Mouse (Mus musculus) forebrain, embryonic 12.5 days (tissue): Measurements from ENCODE around the gene Gria2. TPM values are rescaled to one million over a fixed set of nuclear protein-coding genes. Genes with fewer than 3 reads are reported as not detected.

Experiments used
- ATAC-seq: fragments of 200-750 bp; cut with Nextera tagmentation; 2 replicates; pipeline ENCODE4 v1.8.0; 2017; ENCODE audit warnings: moderate TSS enrichment; ENCODE audit not compliant: low FRiP score
- H3K27ac ChIP-seq: fragments of 300-500 bp; sonication (generic); 2 replicates; pipeline ENCODE4 v1.5.1; 2016; ENCODE audit warnings: mild to moderate bottlenecking
- H3K27me3 ChIP-seq: fragments of 300-500 bp; sonication (generic); 2 replicates; pipeline ENCODE4 v1.6.1; 2016; ENCODE audit warnings: mild to moderate bottlenecking
- H3K36me3 ChIP-seq: fragments of 300-500 bp; sonication (generic); replicated peaks from 2 replicates; pipeline ENCODE4 v1.6.1; 2016; ENCODE audit warnings: mild to moderate bottlenecking
- H3K4me1 ChIP-seq: fragments of 300-500 bp; sonication (generic); 2 replicates; pipeline ENCODE4 v1.6.1; 2016
- H3K4me2 ChIP-seq: fragments of 300-500 bp; sonication (generic); 2 replicates; pipeline ENCODE4 v1.6.1; 2016; ENCODE audit warnings: mild to moderate bottlenecking, moderate library complexity
- H3K4me3 ChIP-seq: fragments of 300-500 bp; sonication (generic); replicated peaks from 2 replicates; pipeline ENCODE4 v1.5.1; 2016; ENCODE audit warnings: mild to moderate bottlenecking
- H3K9ac ChIP-seq: fragments of 300-500 bp; sonication (generic); 2 replicates; pipeline ENCODE4 v1.6.1; 2016; ENCODE audit warnings: mild to moderate bottlenecking
- H3K9me3 ChIP-seq: fragments of 300-500 bp; sonication (generic); 2 replicates; pipeline ENCODE4 v1.6.1; 2016
- WGBS: fragments of 180-500 bp; shearing (Covaris S2); methylation state at CpG from one replicate; pipeline ENCODE4 v1.1.7; 2016; 5-methylcytosine and 5-hydroxymethylcytosine counted together
- polyA plus RNA-seq: library from polyadenylated mRNA; unstranded; fragments of >200 nt; fragmentation: Nextera tagmentation; extraction: Ambion mirVana; gene quantifications from 2 replicates; pipeline ENCODE4 v1.2.1, GENCODE M21; 2016

Gria2 gene
- polyA plus RNA-seq, 1 experiment from 2014 or later, result 46.8 TPM

- Histone ChIP-seq H3K9me3 (no peaks in the 10 kb centered on the region), H3K4me2 (no peak overlapping the region), H3K4me1 (no peaks in the 10 kb centered on the region), H3K27me3 (no peaks in the 10 kb centered on the region), H3K36me3 (no peaks in the 10 kb centered on the region), H3K4me3 (no peak overlapping the region), H3K27ac (no peak overlapping the region), H3K9ac (no peak overlapping the region)
- 94% methylated on average over 4 of the region's 4 CpGs for WGBS
- no peak for ATAC-seq
Measured at GRCm38 (mm10) chr3:80773232-80773631, 29.4 kb downstream of the Gria2 start.

GRCm38 (mm10) chr3:80769506-80770235 lies 33.0 kb downstream of the Gria2 start:
- H3K27ac ChIP-seq, result no peak overlapping the region
- H3K9ac ChIP-seq, result no peak overlapping the region
- 88% methylated on average over 5 of the region's 5 CpGs for WGBS
- H3K4me1 ChIP-seq, result no peaks in the 10 kb centered on the region
- H3K9me3 ChIP-seq, result no peaks in the 10 kb centered on the region
- no peak overlapping the region for H3K4me2 ChIP-seq
- no peaks in the 10 kb centered on the region for H3K27me3 ChIP-seq
- H3K36me3 ChIP-seq, result no peaks in the 10 kb centered on the region
- no peak for ATAC-seq
- H3K4me3 ChIP-seq, result no peak overlapping the region

GRCm38 (mm10) chr3:80758955-80759354 lies 43.7 kb downstream of the Gria2 start:
- Histone ChIP-seq H3K9me3 (no peaks in the 10 kb centered on the region), H3K36me3 (no peaks in the 10 kb centered on the region), H3K4me3 (no peak overlapping the region), H3K9ac (no peak overlapping the region), H3K27ac (no peak overlapping the region), H3K4me2 (no peak overlapping the region), H3K4me1 (no peaks in the 10 kb centered on the region), H3K27me3 (no peaks in the 10 kb centered on the region)
- ATAC-seq, result no peak
- 85% methylated on average over 4 of the region's 4 CpGs for WGBS

GRCm38 (mm10) chr3:80758363-80758762 lies 44.3 kb downstream of the Gria2 start:
- H3K27ac ChIP-seq, result no peak overlapping the region
- H3K9ac ChIP-seq, result no peak overlapping the region
- H3K9me3 ChIP-seq, result no peaks in the 10 kb centered on the region
- H3K4me2 ChIP-seq, result no peak overlapping the region
- no peaks in the 10 kb centered on the region for H3K4me1 ChIP-seq
- 90% methylated on average over 2 of the region's 2 CpGs for WGBS
- no peaks in the 10 kb centered on the region for H3K36me3 ChIP-seq
- no peak overlapping the region for H3K4me3 ChIP-seq
- no peak for ATAC-seq
- no peaks in the 10 kb centered on the region for H3K27me3 ChIP-seq

- no peaks in the 10 kb centered on the region for H3K9me3 ChIP-seq
- H3K4me3 ChIP-seq, result no peak overlapping the region
- no peaks in the 10 kb centered on the region for H3K4me1 ChIP-seq
- no peak overlapping the region for H3K4me2 ChIP-seq
- H3K27ac ChIP-seq, result no peak overlapping the region
- H3K9ac ChIP-seq, result no peak overlapping the region
- no peaks in the 10 kb centered on the region for H3K36me3 ChIP-seq
- no peaks in the 10 kb centered on the region for H3K27me3 ChIP-seq
- ATAC-seq, result no peak
Measured at GRCm38 (mm10) chr3:80750786-80751185, 51.8 kb downstream of the Gria2 start.

- Histone ChIP-seq H3K4me1 (no peaks in the 10 kb centered on the region), H3K27me3 (no peaks in the 10 kb centered on the region), H3K36me3 (no peaks in the 10 kb centered on the region), H3K4me3 (no peak overlapping the region), H3K9me3 (no peaks in the 10 kb centered on the region), H3K4me2 (no peak overlapping the region), H3K27ac (no peak overlapping the region), H3K9ac (no peak overlapping the region)
- WGBS, result 57% methylated on average over 3 of the region's 3 CpGs
- ATAC-seq, result no peak
Measured at GRCm38 (mm10) chr3:80725205-80725604, 77.4 kb downstream of the Gria2 start.

GRCm38 (mm10) chr3:80713123-80713522 lies 89.5 kb downstream of the Gria2 start:
- Histone ChIP-seq H3K4me3 (no peak overlapping the region), H3K4me1 (0 out of 2 replicates have a peak, but pooled peaks cover 3% of the 10 kb centered on the region), H3K9ac (no peak overlapping the region), H3K4me2 (no peak overlapping the region), H3K27me3 (no peaks in the 10 kb centered on the region), H3K36me3 (peaks cover 7% of the 10 kb centered on the region), H3K27ac (no peak overlapping the region), H3K9me3 (no peaks in the 10 kb centered on the region)
- 38% methylated on average over 3 of the region's 3 CpGs for WGBS
- no peak for ATAC-seq

GRCm38 (mm10) chr3:80708992-80709391 lies 93.6 kb downstream of the Gria2 start:
- no peaks in the 10 kb centered on the region for H3K9me3 ChIP-seq
- H3K4me3 ChIP-seq, result no peak overlapping the region
- 0 out of 2 replicates have a peak, but pooled peaks cover 3% of the 10 kb centered on the region for H3K4me1 ChIP-seq
- no peak overlapping the region for H3K27ac ChIP-seq
- no peak overlapping the region for H3K4me2 ChIP-seq
- H3K36me3 ChIP-seq, result peaks cover 19% of the 10 kb centered on the region
- H3K27me3 ChIP-seq, result no peaks in the 10 kb centered on the region
- H3K9ac ChIP-seq, result no peak overlapping the region
- no peak for ATAC-seq

GRCm38 (mm10) chr3:80702173-80702572 lies 100.5 kb downstream of the Gria2 start:
- no peak overlapping the region for H3K9ac ChIP-seq
- H3K4me1 ChIP-seq, result no peaks in the 10 kb centered on the region
- no peak overlapping the region for H3K27ac ChIP-seq
- H3K4me2 ChIP-seq, result no peak overlapping the region
- peaks cover 8% of the 10 kb centered on the region for H3K36me3 ChIP-seq
- WGBS, result 93% methylated on average over 3 of the region's 3 CpGs
- no peaks in the 10 kb centered on the region for H3K9me3 ChIP-seq
- no peaks in the 10 kb centered on the region for H3K27me3 ChIP-seq
- ATAC-seq, result no peak
- no peak overlapping the region for H3K4me3 ChIP-seq

- Histone ChIP-seq H3K4me3 (no peak overlapping the region), H3K9me3 (no peaks in the 10 kb centered on the region), H3K9ac (no peak overlapping the region), H3K27ac (no peak overlapping the region), H3K27me3 (no peaks in the 10 kb centered on the region), H3K36me3 (no peaks in the 10 kb centered on the region), H3K4me2 (no peak overlapping the region), H3K4me1 (no peaks in the 10 kb centered on the region)
- WGBS, result 90% methylated on average over 4 of the region's 4 CpGs
- ATAC-seq, result no peak
Measured at GRCm38 (mm10) chr3:80697523-80697922, 105.1 kb downstream of the Gria2 start.

- H3K36me3 ChIP-seq, result no peaks in the 10 kb centered on the region
- H3K4me3 ChIP-seq, result no peak overlapping the region
- no peak overlapping the region for H3K4me2 ChIP-seq
- no peaks in the 10 kb centered on the region for H3K4me1 ChIP-seq
- no peaks in the 10 kb centered on the region for H3K27me3 ChIP-seq
- WGBS, result 96% methylated on average over 8 of the region's 8 CpGs
- no peak overlapping the region for H3K27ac ChIP-seq
- H3K9ac ChIP-seq, result no peak overlapping the region
- no peak for ATAC-seq
- H3K9me3 ChIP-seq, result no peaks in the 10 kb centered on the region
Measured at GRCm38 (mm10) chr3:80694965-80695364, 107.7 kb downstream of the Gria2 start.

GRCm38 (mm10) chr3:80665105-80665504 lies 137.5 kb downstream of the Gria2 start:
- Histone ChIP-seq H3K36me3 (no peaks in the 10 kb centered on the region), H3K9me3 (no peaks in the 10 kb centered on the region), H3K4me3 (no peak overlapping the region), H3K9ac (no peak overlapping the region), H3K4me2 (no peak overlapping the region), H3K27ac (no peak overlapping the region), H3K4me1 (no peaks in the 10 kb centered on the region), H3K27me3 (no peaks in the 10 kb centered on the region)
- no peak for ATAC-seq
- 63% methylated on average over 5 of the region's 5 CpGs for WGBS

- ATAC-seq, result no peak
Measured at GRCm38 (mm10) chr3:80663293-80663692, 139.3 kb downstream of the Gria2 start.

More at GRCm38 (mm10) chr3:80663293-80663692, 139.3 kb downstream of the Gria2 start:
- Histone ChIP-seq H3K9ac (no peak overlapping the region), H3K4me2 (no peak overlapping the region), H3K27me3 (no peaks in the 10 kb centered on the region), H3K4me3 (no peak overlapping the region), H3K36me3 (no peaks in the 10 kb centered on the region), H3K4me1 (no peaks in the 10 kb centered on the region), H3K27ac (no peak overlapping the region), H3K9me3 (no peaks in the 10 kb centered on the region)
- 71% methylated on average over 2 of the region's 2 CpGs for WGBS
